Mouse (Mus musculus) liver, embryonic 12.5 days (tissue): ENCODE data around the gene Sp100. TPM values are rescaled to one million over a fixed set of nuclear protein-coding genes. Genes with fewer than 3 reads are reported as not detected.
"Not testable (repeated sequence)": the region's sequence is repeated elsewhere in the genome, so short reads cannot be mapped to it uniquely, and the experiment has no call there.

Source experiments
- ATAC-seq: fragments of 200-750 bp; cut with Nextera tagmentation; 2 replicates; pipeline ENCODE4 v1.8.0; 2017; ENCODE audit warnings: moderate number of reproducible peaks, mild to moderate bottlenecking, moderate library complexity
- H3K27ac ChIP-seq: fragments of 300-500 bp; sonication (generic); 2 replicates; pipeline ENCODE4 v1.5.1; 2016; ENCODE audit warnings: mild to moderate bottlenecking
- H3K27me3 ChIP-seq: fragments of 300-500 bp; sonication (generic); replicated peaks from 2 replicates; pipeline ENCODE4 v1.6.1; 2016; ENCODE audit warnings: mild to moderate bottlenecking, moderate library complexity
- H3K36me3 ChIP-seq: fragments of 300-500 bp; sonication (generic); 2 replicates; pipeline ENCODE4 v1.6.1; 2016; ENCODE audit warnings: mild to moderate bottlenecking, moderate library complexity
- H3K4me1 ChIP-seq: fragments of 300-500 bp; sonication (generic); 2 replicates; pipeline ENCODE4 v1.6.1; 2016
- H3K4me2 ChIP-seq: fragments of 300-500 bp; sonication (generic); 2 replicates; pipeline ENCODE4 v1.6.1; 2016; ENCODE audit warnings: mild to moderate bottlenecking, moderate library complexity
- H3K4me3 ChIP-seq: fragments of 300-500 bp; sonication (generic); 2 replicates; pipeline ENCODE4 v1.5.1; 2016; ENCODE audit warnings: mild to moderate bottlenecking, moderate library complexity
- H3K9ac ChIP-seq: fragments of 300-500 bp; sonication (generic); 2 replicates; pipeline ENCODE4 v1.6.1; 2016; ENCODE audit warnings: mild to moderate bottlenecking, moderate library complexity
- H3K9me3 ChIP-seq: fragments of 300-500 bp; sonication (generic); replicated peaks from 2 replicates; pipeline ENCODE4 v1.6.1; 2016; ENCODE audit warnings: mild to moderate bottlenecking, moderate library complexity
- WGBS: fragments of 180-500 bp; shearing (Covaris S2); methylation state at CpG from one replicate; pipeline ENCODE4 v1.1.7; 2016; ENCODE audit not compliant: insufficient replicate concordance; 5-methylcytosine and 5-hydroxymethylcytosine counted together
- polyA plus RNA-seq: library from polyadenylated mRNA; unstranded; fragments of >200 nt; fragmentation: Nextera tagmentation; extraction: Ambion mirVana; gene quantifications from 2 replicates; pipeline ENCODE4 v1.2.1, GENCODE M21; 2016

Sp100 gene
- 1.6 and 2.4 TPM in 2 replicates for polyA plus RNA-seq

- WGBS: 44% methylated on average over 6 of the region's 6 CpGs
- ATAC-seq, H3K4me2 ChIP-seq: not testable (repeated sequence)
Measured at GRCm38 (mm10) chr1:85649881-85650280, at the start of gene Sp100. TSS of gene Sp100 (plus strand) at chr1:85649988.

GRCm38 (mm10) chr1:85600078-85600477, 49.7 kb upstream of the Sp100 start, which contains the start of gene Sp140:
TSS of gene Sp140 (plus strand) at chr1:85600378.
- H3K27ac ChIP-seq: peak within 1 kb of the TSS; percentile 31; the same call in 1 of the 2 replicates
- H3K4me3 ChIP-seq: peak within 1 kb of the TSS; percentile 8; the same call in 1 of the 2 replicates
- H3K9ac ChIP-seq, H3K9me3 ChIP-seq, H3K27me3 ChIP-seq, H3K36me3 ChIP-seq, H3K4me1 ChIP-seq, ATAC-seq: not testable (repeated sequence)
- WGBS: 86% methylated on average over 1 of the region's 5 CpGs
- peak within 1 kb of the TSS; percentile 54 for H3K4me2 ChIP-seq

More at GRCm38 (mm10) chr1:85649881-85650280, at the start of gene Sp100:
- not testable (repeated sequence) for H3K27me3 ChIP-seq, H3K4me3 ChIP-seq, H3K27ac ChIP-seq, H3K36me3 ChIP-seq, H3K9ac ChIP-seq, H3K9me3 ChIP-seq, H3K4me1 ChIP-seq

GRCm38 (mm10) chr1:85600794-85601193, 49.0 kb upstream of the Sp100 start:
- not testable (repeated sequence) for H3K27me3 ChIP-seq, H3K9ac ChIP-seq, H3K36me3 ChIP-seq, H3K4me1 ChIP-seq, H3K9me3 ChIP-seq, ATAC-seq
- Histone ChIP-seq H3K27ac (peak overlapping the region; percentile 31; the same call in 1 of the 2 replicates), H3K4me3 (peak overlapping the region; percentile 8; the same call in 1 of the 2 replicates), H3K4me2 (peak overlapping the region; percentile 54)
- 38% methylated on average over 4 of the region's 4 CpGs for WGBS

- H3K4me1 ChIP-seq, H3K9ac ChIP-seq, ATAC-seq, H3K36me3 ChIP-seq, H3K4me2 ChIP-seq, H3K27me3 ChIP-seq, H3K27ac ChIP-seq, H3K9me3 ChIP-seq, H3K4me3 ChIP-seq: not testable (repeated sequence)
- no CpG with 5 or more reads among the region's 1 CpGs for WGBS
Measured at GRCm38 (mm10) chr1:85604341-85604740, 45.4 kb upstream of the Sp100 start.

GRCm38 (mm10) chr1:85608361-85608760, 41.4 kb upstream of the Sp100 start:
- not testable (repeated sequence) for H3K9ac ChIP-seq, H3K4me3 ChIP-seq, H3K4me2 ChIP-seq, H3K36me3 ChIP-seq, H3K9me3 ChIP-seq, ATAC-seq, H3K27ac ChIP-seq, H3K27me3 ChIP-seq, H3K4me1 ChIP-seq
- WGBS: 70% methylated on average over 3 of the region's 4 CpGs

- not testable (repeated sequence) for H3K4me2 ChIP-seq, H3K4me3 ChIP-seq
Measured at GRCm38 (mm10) chr1:85610581-85610980, 39.2 kb upstream of the Sp100 start.

GRCm38 (mm10) chr1:85615096-85615495, 34.7 kb upstream of the Sp100 start:
- H3K4me3 ChIP-seq, ATAC-seq, H3K4me2 ChIP-seq, H3K9ac ChIP-seq, H3K36me3 ChIP-seq, H3K27me3 ChIP-seq, H3K27ac ChIP-seq, H3K4me1 ChIP-seq, H3K9me3 ChIP-seq: not testable (repeated sequence)
- WGBS: 79% methylated on average over 3 of the region's 3 CpGs

More at GRCm38 (mm10) chr1:85610581-85610980, 39.2 kb upstream of the Sp100 start:
- not testable (repeated sequence) for H3K27me3 ChIP-seq, H3K27ac ChIP-seq, H3K4me1 ChIP-seq, ATAC-seq, H3K36me3 ChIP-seq, H3K9me3 ChIP-seq, H3K9ac ChIP-seq
- no CpG with 5 or more reads among the region's 4 CpGs for WGBS

- 56% methylated on average over 3 of the region's 3 CpGs for WGBS
- ATAC-seq, H3K4me1 ChIP-seq, H3K9me3 ChIP-seq, H3K27me3 ChIP-seq, H3K36me3 ChIP-seq, H3K27ac ChIP-seq, H3K4me2 ChIP-seq, H3K9ac ChIP-seq, H3K4me3 ChIP-seq: not testable (repeated sequence)
Measured at GRCm38 (mm10) chr1:85615819-85616218, 34.0 kb upstream of the Sp100 start.

- not testable (repeated sequence) for ATAC-seq, H3K9ac ChIP-seq, H3K4me3 ChIP-seq, H3K36me3 ChIP-seq, H3K9me3 ChIP-seq, H3K27me3 ChIP-seq, H3K4me2 ChIP-seq, H3K27ac ChIP-seq, H3K4me1 ChIP-seq
- WGBS: 51% methylated on average over 4 of the region's 5 CpGs
Measured at GRCm38 (mm10) chr1:85617161-85617560, 32.6 kb upstream of the Sp100 start.

GRCm38 (mm10) chr1:85618689-85619088, 31.1 kb upstream of the Sp100 start:
- WGBS: 68% methylated on average over 1 of the region's 1 CpGs
- not testable (repeated sequence) for H3K27me3 ChIP-seq, H3K27ac ChIP-seq, H3K9ac ChIP-seq, H3K4me2 ChIP-seq, H3K4me1 ChIP-seq, ATAC-seq, H3K9me3 ChIP-seq, H3K36me3 ChIP-seq, H3K4me3 ChIP-seq

- not testable (repeated sequence) for ATAC-seq, H3K9ac ChIP-seq, H3K9me3 ChIP-seq, H3K27ac ChIP-seq, H3K4me1 ChIP-seq, H3K36me3 ChIP-seq, H3K4me3 ChIP-seq, H3K27me3 ChIP-seq, H3K4me2 ChIP-seq
- 67% methylated on average over 3 of the region's 3 CpGs for WGBS
Measured at GRCm38 (mm10) chr1:85636936-85637335, 12.9 kb upstream of the Sp100 start.

- not testable (repeated sequence) for H3K9ac ChIP-seq, H3K9me3 ChIP-seq, H3K27ac ChIP-seq, H3K4me2 ChIP-seq, ATAC-seq, H3K4me1 ChIP-seq, H3K36me3 ChIP-seq, H3K27me3 ChIP-seq, H3K4me3 ChIP-seq
- WGBS: 65% methylated on average over 4 of the region's 4 CpGs
Measured at GRCm38 (mm10) chr1:85638144-85638543, 11.6 kb upstream of the Sp100 start.

GRCm38 (mm10) chr1:85650524-85650923, 736 bp downstream of the Sp100 start:
- H3K4me3 ChIP-seq, H3K9me3 ChIP-seq, H3K4me1 ChIP-seq, H3K9ac ChIP-seq, H3K27me3 ChIP-seq, ATAC-seq, H3K27ac ChIP-seq, H3K4me2 ChIP-seq, H3K36me3 ChIP-seq: not testable (repeated sequence)
- 67% methylated on average over 4 of the region's 5 CpGs for WGBS
